Mouse (Mus musculus): ENCODE results near the gene Atrn.

GRCm38 (mm10) chr2:131046025-131046424, 139.7 kb downstream of the Atrn start:
- TF ChIP-seq MAX (IDR thresholded peaks at IDR 0.05; ENCODE audit: low read depth) (no peak), POLR2A (IDR thresholded peaks at IDR 0.05; ENCODE audit: insufficient read length, low read depth) (no peak), E2F4 (IDR thresholded peaks at IDR 0.05; ENCODE audit: insufficient read depth) (no peak), TCF3 (IDR thresholded peaks at IDR 0.05; ENCODE audit: insufficient read length, low read depth) (no peak), USF1 (IDR thresholded peaks at IDR 0.05; ENCODE audit: low read depth) (no peak), TCF12 (IDR thresholded peaks at IDR 0.05; ENCODE audit: insufficient read depth, poor library complexity, severe bottlenecking) (no peak), MYOG (IDR thresholded peaks at IDR 0.05; ENCODE audit: control insufficient read depth in 1 of 3, insufficient read depth in 1 of 3, insufficient read length in 2 of 3, low read depth in 2 of 3) (no peak), REST (IDR thresholded peaks at IDR 0.05; ENCODE audit: insufficient read depth, insufficient read length) (no peak), POLR2AphosphoS2 (IDR thresholded peaks at IDR 0.05; ENCODE audit: insufficient read length, low read depth) (no peak)
